Mouse (Mus musculus) Muller cell, postnatal 12 days (primary cell): ENCODE measurements around the gene Lyzl4.
A peak's percentile ranks its signal among the peaks of the same experiment; 100 is the strongest.

ENCODE experiments used
- DNase-seq: peaks from one replicate; pipeline ENCODE4 v3.0.0-alpha.2; 2015; ENCODE audit errors: inconsistent ontology term

Gene Lyzl4

GRCm38 (mm10) chr9:121653668-121654067 is 11.8 kb upstream of the Lyzl4 start:
- no peak for DNase-seq

DNA sequence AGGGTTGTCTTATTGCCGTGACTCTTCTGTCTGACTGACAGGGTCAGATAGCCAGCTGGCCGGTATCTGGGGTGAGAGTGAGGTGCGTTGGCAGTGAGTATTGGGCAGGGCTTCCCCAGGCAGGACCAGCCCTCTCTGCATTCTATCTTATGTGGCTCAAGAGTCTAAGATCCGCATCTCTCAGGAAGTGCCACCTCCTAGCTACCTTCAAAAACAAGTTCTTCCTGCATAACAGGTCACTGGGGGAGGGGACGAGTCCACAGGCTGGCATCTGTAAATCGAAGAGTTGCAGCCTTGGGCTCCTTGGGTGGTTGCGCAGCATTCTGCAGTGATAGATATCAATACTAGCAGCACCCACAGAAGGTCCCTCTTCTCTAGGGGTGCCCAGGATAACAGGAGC is 5.1 kb upstream of the Lyzl4 start:
- DNase-seq: no peak

GRCm38 (mm10) chr9:121644855-121645254 is 3.0 kb upstream of the Lyzl4 start:
- no peak for DNase-seq

- peak; percentile 71 for DNase-seq
Observed at GRCm38 (mm10) chr9:121642401-121643181, 695 bp upstream of the Lyzl4 start, which contains the start of gene Vipr1. Gene Vipr1 (plus strand): TSS chr9:121642716.

- no peak for DNase-seq
Observed at GRCm38 (mm10) chr9:121641235-121641915, 521 bp downstream of the Lyzl4 start.

GRCm38 (mm10) chr9:121639790-121640189 is 2.1 kb downstream of the Lyzl4 start:
- DNase-seq: peak; percentile 47

DNA sequence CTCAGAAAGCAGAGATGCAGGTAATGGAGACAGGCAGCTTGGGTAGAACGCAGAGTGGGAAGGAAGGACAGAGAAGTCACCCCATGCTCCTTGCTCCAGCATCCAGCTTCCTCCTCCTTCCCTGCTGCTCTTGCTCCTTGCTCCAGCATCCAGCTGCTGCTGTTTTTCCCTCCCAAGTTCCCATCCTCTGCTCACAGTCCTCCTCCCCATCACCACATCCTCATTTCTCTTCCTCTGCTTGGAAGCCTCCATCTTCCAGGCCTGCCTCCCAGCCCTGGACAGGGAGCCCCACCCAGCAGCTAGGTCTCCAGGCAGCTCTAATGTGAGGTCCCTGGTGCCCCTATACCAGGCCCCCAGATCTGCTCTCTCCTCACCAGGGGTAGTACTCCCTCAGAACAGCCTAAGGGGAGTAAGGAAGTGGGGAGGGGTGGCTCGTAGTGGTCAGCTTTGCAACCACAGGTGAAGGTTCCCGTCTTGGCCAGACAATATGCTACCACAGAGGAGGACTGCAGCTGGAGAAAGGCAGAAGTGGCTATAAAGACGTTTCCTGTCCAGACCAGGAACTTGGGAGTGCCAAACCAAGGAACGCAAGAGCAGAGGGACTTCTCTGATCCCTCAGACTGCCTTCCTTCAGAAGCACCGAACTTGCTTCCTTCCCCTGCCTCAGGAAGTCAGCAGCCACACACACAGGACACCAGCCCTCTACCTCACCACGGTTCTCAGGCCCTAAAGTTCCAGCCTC is 5.9 kb downstream of the Lyzl4 start:
- DNase-seq: no peak

- DNase-seq: no peak
Observed at GRCm38 (mm10) chr9:121633306-121633705, 8.6 kb downstream of the Lyzl4 start.

GRCm38 (mm10) chr9:121632891-121633290 is 9.0 kb downstream of the Lyzl4 start:
- no peak for DNase-seq

GRCm38 (mm10) chr9:121631946-121632345 is 9.9 kb downstream of the Lyzl4 start:
- no peak for DNase-seq

DNA sequence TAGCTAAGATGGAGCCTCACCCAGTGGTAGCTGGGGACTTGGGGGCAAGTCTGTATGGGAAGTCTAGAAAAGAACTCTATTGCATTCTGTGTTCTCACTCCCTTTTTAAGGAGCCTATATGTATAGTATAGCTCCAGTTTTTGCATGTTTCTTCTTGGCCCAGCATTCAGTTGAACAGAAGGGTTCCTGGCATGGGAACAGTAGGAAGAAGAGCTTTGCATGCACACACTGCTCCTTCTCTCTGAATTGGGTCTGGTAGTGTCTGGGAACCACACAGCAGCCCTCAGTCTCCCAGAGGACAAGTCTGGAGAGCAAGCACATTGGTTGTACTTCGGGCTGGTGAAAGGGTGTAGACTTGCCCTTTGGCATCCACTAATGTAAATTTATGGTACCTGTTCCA is 11.3 kb downstream of the Lyzl4 start:
- no peak for DNase-seq

DNA sequence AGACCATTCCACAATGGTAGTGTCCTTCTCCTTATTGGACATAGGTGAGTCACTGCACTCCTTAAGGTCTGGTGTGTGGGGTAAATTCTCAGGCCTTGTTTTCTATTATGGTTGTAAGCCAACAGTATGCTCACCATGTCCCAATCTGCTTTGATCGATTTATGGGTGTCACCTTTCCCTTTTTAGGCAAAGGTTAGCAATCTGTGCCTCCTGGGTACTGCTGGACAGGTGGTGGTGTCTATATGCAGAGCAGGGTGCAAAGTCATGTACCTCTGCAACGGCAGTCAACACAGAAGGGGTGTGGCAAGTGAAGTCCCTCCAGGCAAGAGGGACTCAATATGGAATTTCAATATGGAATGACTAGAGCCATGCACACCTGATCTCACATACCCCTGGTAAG is 17.0 kb downstream of the Lyzl4 start:
- DNase-seq: no peak

DNA sequence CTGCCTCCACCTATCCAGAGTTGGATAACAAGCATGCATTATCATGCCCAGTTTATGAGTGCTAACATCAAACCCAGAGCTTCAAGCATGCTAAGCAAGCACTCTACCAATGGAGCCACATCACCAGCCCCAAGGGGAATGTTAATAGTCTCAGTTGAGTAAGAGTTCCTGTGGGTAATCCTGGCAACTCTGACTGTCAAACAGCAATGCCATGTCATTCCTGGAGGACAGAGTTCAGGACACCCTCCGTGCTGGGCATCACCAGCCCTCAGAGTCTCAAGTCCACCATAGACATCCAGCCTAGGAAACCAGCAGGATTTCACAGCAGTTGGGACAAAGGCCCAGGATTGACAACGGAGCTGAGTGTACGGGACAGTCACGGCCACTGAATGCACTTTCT is 18.7 kb downstream of the Lyzl4 start:
- DNase-seq: no peak

GRCm38 (mm10) chr9:121619441-121619840 is 22.5 kb downstream of the Lyzl4 start:
- no peak for DNase-seq

- no peak for DNase-seq
Observed at GRCm38 (mm10) chr9:121616471-121616870, 25.4 kb downstream of the Lyzl4 start.

GRCm38 (mm10) chr9:121614241-121614757 is 27.6 kb downstream of the Lyzl4 start:
- DNase-seq: no peak

- DNase-seq: no peak
Observed at GRCm38 (mm10) chr9:121613192-121613591, 28.7 kb downstream of the Lyzl4 start.

DNA sequence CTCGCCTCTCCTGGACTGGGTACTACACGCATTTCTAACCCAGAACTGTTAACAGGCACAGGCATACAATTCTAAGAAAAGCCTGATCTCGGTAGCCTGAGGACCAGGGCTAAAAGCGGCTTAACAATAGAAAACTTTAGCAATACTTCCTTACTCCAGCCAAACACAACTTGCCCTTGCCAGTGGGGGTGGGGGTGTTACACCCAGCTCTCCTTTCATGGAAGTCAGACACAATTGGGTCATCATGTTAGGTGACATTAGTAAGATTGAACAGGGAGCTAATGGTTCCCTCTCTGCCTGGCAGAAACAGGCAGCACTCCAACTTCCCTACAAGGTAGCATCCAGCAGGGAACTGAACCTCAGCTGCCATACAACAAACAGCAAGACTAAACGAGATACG is 32.5 kb downstream of the Lyzl4 start:
- no peak for DNase-seq

DNA sequence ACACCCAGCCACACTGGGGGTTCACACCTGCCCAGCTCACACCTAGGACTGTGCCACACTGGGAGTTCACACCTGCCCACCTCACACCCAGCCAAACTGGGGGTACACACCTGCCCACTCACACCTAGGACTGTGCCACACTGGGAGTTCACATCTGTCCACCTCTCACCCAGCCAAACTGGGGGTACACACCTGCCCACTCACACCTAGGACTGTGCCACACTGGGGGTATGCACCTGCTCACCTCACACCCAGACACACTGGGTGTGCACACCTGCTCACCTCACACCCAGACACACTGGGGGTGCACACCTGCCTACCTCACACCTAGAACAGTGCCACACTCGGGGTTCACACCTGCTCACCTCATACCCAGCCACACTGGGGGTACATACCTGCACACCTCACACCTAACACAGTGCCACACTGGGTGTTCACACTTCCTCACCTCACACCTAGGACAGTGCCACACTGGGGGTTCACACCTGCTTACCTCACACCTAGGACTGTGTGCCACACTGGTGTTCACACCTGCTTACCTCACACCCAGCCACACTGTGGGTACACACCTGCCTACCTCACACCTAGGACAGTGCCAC is 35.3 kb downstream of the Lyzl4 start:
- no peak for DNase-seq

- DNase-seq: peak; percentile 65
Observed at GRCm38 (mm10) chr9:121605414-121606278, 36.2 kb downstream of the Lyzl4 start.

DNA sequence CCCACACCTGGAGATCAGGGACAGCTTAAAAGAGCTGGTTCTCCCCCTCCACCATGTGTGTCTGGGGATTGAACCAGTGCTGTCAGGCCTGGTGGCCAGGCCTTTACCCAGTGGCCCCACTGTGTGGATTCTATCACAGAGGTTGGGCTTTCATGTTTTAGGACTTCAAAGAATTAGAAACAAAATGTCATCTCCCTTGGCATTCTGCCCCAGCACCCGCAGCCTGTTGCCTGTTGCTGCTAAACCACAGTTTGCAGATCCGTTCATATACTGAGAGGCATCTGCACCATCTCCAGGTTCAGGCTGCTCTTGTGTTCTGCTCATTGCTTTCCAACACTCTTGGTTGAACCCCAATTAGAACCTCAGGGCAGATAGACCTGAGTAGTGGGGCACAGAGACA is 39.5 kb downstream of the Lyzl4 start:
- DNase-seq: no peak
